Comparison of ENCODE assay signal across 23 mouse cellular contexts in genomic region chr8:126429635-126430034, GRCm38 (mm10).
"Had no signal": no experiment of that assay in that cellular context is flagged by ENCODE, and none has a peak within 500 bp of the region (broad histone marks: within the 10 kb centered on the region; RNA-seq: fewer than 3 reads in every experiment).

No protein-coding gene starts in this region.

- H3K27ac ChIP-seq: heart, adult 2 months; hindbrain, embryonic 10.5 days; hindbrain, embryonic 12.5 days; hindbrain, embryonic 14.5 days; intestine, embryonic 15.5 days; limb, embryonic 10.5 days; limb, embryonic 12.5 days; liver, embryonic 13.5 days; liver, embryonic 15.5 days had no signal

- H3K27me3 ChIP-seq: heart, embryonic 12.5 days; hindbrain, embryonic 12.5 days; intestine, embryonic 15.5 days; limb, embryonic 12.5 days; liver, embryonic 13.5 days; liver, embryonic 15.5 days had no signal

- H3K4me1 ChIP-seq: heart, embryonic 12.5 days; hindbrain, embryonic 10.5 days; hindbrain, embryonic 12.5 days; intestine, embryonic 15.5 days; limb, embryonic 10.5 days; limb, embryonic 12.5 days; liver, embryonic 13.5 days; liver, embryonic 15.5 days had no signal

- H3K9me3 ChIP-seq: heart, embryonic 12.5 days; hindbrain, embryonic 10.5 days; hindbrain, embryonic 12.5 days; intestine, embryonic 15.5 days; limb, embryonic 10.5 days; limb, embryonic 12.5 days; liver, embryonic 13.5 days; liver, embryonic 15.5 days had no signal

- H3K4me3 ChIP-seq: heart, adult 2 months; heart, embryonic 12.5 days; hindbrain, embryonic 10.5 days; hindbrain, embryonic 12.5 days; intestine, embryonic 15.5 days; limb, embryonic 10.5 days; limb, embryonic 12.5 days; liver, embryonic 13.5 days; liver, embryonic 15.5 days had no signal

- DNase-seq: forebrain, postnatal 0 days; gastrocnemius, postnatal 14 days; gastrocnemius, postnatal 36 days; heart, adult 11 months; heart, adult 2 months; heart, postnatal 10 days; heart, postnatal 4 days; kidney, adult 18-20 months; kidney, adult 8-10 months; kidney, postnatal 10 days; kidney, postnatal 25 days; kidney, postnatal 4 days; layer of hippocampus, adult 9-11 months; liver; liver, embryonic 13.5 days had no signal
